Mouse (Mus musculus) urinary bladder, adult 2 months (tissue): ENCODE results near the gene Cdk2ap2. TPM values are rescaled to one million over a fixed set of nuclear protein-coding genes. Genes with fewer than 3 reads are reported as not detected.
"Not testable (repeated sequence)": the region's sequence is repeated elsewhere in the genome, so short reads cannot be mapped to it uniquely, and the experiment has no call there.

Source experiments
- DNase-seq: peaks from one replicate; pipeline ENCODE4 v3.0.0; 2022; ENCODE audit warnings: low spot score
- polyA plus RNA-seq: library from polyadenylated mRNA; depleted of rRNA; stranded (reverse); fragments of >200 nt; gene quantifications from 2 replicates; pipeline ENCODE4 v1.2.3, GENCODE M21; 2012

Gene Cdk2ap2
- polyA plus RNA-seq, 1 experiment: 89.6 TPM

DNA sequence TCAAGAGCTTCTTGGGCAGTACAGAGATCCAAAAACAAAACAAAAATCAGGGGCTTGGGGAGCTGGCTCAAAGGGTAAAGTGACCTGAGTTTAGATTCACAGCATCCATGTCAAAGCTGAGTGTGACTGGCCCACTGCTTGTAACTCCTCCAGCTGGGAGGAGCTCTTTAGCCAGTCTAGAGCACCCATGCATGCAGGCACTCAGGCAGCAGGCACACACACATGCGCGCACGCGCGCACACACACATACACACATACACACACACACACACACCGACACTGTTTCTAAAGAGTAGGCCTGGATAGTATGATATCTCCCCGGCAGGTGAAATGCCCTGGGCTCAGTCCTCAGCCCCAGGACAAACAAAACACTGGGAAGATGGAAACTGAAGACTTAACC, 20.0 kb downstream of the Cdk2ap2 start:
- no peak for DNase-seq

DNA sequence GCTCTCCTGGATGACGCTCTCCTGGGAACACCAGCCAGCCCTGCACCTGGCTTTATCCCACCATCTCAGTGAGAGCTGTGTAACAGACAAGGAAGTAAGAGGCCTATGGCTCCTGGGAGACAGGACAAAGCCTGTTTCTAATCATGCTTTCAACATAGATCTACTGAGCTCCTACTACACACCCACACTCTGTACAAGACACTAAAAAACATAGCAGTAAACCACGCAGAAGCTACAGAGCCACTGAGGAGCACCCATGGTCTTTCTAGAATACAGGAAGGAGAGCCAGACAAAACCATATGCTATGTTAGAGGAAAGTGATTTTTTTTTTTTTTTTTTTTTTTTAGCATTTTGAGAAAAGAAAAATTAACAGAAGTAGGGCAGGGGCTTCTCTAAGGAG, 21.4 kb downstream of the Cdk2ap2 start:
- DNase-seq: no peak

DNA sequence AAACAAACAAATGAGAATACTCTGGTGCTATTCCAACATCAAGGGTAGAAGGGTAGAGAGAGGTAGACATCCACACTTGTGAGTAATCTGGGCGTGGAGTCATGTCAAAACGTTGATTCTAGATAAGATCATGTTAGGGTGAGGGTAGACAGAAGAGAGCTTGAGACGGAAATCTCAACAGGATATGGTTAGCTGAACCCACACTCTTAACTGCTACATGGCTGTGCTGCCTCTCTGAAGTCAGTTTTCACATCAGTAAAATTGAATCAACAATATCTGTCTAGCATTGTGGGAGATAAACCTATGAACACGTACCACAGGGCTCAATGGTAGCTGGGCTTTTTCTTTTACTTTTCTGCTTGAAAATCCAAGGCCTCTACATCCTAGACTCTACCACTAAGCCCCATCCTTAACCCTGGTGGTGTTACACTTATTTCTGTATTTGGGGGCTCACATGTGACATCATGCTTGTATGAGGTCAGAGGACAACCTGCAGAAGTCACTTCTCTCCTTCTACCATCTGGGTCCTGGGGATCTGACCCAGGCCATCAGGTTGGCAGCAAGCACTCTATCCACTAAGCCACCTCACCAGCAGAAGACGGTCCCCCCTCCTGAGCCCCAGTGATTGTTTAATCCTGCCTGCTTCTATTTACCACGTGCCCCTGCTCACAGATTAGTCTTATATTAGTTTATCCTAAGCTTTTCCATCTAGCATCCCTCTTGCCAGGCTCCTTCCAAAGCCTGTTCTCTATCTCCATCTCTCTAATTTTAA, 22.9 kb downstream of the Cdk2ap2 start:
- no peak for DNase-seq

DNA sequence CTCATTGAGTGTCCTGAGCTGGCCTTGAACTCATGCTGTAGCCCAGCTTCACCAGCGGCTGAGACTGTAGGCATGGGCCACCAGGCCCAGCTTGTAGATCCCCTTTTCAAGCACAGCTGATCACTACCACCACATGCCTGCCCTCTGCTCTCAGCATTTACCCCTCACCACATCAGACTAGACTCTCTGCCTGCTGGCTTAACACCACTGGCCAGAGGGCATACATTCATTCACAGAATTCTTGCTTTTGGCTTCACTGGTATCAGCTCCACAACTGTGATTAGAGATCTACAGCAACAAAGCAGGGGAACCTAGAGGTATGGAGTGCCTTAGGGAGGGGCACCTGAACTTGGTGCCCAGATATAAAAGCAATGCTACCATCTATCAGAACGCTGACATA, 23.5 kb downstream of the Cdk2ap2 start:
- no peak for DNase-seq

DNA sequence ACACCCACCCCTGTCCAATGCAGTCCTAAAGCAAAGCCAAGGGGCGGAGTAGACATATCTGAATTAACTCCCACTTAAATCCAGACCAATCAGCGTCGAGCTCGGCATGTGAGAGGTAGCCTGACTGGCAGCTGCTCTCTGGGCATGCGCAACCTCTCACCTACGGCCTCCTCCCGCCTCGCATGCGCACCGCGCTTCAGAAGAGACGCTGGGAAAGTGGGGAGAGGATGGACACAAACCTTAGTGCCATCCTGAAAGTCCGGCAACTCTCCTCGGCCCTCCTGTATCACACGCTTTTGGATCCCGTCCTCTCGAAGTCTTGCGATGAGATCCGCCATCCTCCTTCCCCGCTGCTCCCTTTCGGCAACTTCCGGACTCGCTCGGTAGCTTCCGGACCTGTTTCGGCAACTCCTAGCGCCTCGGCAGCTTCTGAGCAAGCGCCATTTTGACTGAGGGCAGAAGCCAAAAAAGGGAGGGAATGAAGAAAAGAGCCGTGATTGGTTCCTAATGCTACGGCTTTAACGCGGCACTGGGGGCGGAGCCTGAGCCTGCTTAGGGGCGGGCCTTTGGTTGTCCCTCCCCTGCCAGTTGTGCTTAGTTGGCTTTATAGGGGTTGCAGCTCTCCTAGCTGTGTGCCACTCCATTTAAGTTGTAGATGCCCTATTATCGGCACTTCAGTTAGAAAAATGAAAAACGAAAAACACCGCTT, 24.3 kb downstream of the Cdk2ap2 start:
- peak; percentile 90 for DNase-seq

DNA sequence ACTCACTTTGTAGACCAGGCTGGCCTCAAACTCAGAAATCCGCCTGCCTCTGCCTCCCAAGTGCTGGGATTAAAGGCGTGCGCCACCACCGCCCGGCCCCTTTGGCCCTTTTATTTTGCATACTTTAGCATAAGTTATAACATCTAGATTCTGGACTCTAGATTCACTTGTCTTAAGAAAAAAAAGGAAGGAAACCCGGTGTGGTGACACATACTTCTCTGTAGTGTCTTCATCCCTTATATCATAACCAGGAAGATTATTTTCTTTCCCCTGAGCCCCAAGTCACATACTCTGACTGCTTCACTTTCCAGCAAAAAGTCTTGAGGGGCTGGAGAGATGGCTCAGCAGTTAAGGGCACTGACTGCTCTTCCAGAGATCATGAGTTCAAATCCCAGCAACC, 24.9 kb downstream of the Cdk2ap2 start:
- not testable (repeated sequence) for DNase-seq

DNA sequence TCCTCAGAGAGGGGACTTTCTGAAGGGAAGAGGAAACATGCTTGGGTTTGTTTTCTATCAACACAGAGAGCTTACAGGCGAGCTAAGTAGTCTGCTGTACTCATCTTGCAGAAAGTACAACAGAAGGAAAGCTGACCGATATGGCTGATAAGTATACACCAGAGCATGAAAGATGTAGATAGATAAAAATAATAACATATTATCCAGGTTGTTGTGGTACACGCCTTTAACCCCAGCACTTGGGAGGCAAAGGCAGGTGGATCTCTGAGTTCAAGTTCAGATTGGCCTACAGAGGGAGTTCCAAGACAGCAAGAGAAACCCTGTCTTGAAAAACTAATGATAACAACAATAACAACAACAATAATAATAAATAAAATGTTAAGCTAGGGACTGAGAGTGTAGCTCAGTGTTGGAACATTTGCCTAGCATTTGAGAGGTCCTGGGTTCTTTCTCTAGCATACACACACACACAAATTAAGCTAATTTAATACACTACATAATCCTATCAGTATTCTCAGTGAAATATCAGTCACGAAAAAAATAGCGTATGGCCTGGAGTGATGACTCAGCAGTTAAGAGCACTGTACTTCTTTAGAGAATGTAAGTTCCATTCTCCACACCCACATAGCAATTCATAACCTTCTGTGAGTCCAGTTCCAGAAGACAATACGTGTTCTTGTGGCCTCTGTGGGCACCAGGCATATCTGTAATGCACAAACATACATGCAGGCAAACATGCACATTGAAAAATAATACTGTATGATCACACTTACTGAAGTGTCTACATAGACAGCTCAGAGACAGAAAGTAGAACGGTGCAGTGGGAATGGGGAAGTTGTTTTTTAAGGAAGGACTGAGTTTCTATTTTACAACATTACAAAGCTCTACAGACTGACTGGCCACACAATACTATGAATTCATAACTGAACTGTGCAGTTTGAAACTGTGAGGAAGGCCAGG, 25.7 kb downstream of the Cdk2ap2 start:
- DNase-seq: no peak

DNA sequence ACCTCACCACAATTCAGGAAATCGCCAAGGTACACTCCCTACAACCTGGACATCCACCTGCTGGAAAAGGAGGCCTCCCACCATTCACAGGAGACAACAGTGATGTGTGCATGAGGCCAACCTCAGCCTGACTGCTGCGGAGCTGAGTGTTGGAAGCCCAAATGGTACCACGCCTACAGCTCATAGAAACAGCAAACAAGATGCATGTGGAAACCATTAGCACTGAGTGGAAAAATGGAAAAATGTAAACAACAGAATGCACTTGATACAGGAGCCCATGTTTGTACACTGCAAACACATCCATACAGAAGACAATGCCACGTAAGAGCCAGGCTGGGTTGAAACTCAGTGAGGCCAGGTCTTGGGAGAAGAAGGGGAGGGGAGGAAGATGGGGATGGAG, 27.4 kb downstream of the Cdk2ap2 start:
- DNase-seq: no peak

DNA sequence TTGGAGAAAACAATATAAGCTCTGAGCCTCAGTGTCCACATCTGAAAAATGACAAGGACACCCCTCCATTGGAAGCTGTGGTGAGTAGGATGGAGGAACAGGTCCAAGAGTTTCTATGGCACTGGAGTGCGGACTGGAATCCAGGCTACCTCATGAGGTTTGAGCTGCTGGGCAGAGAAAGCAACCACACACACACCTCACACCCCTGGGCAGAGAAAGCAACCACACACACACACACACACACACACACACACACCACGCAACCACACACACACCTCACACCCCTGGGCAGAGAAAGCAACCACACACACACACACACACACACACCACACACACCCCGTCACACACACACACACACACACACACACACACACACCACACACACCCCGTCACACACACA, 28.3 kb downstream of the Cdk2ap2 start:
- not testable (repeated sequence) for DNase-seq

DNA sequence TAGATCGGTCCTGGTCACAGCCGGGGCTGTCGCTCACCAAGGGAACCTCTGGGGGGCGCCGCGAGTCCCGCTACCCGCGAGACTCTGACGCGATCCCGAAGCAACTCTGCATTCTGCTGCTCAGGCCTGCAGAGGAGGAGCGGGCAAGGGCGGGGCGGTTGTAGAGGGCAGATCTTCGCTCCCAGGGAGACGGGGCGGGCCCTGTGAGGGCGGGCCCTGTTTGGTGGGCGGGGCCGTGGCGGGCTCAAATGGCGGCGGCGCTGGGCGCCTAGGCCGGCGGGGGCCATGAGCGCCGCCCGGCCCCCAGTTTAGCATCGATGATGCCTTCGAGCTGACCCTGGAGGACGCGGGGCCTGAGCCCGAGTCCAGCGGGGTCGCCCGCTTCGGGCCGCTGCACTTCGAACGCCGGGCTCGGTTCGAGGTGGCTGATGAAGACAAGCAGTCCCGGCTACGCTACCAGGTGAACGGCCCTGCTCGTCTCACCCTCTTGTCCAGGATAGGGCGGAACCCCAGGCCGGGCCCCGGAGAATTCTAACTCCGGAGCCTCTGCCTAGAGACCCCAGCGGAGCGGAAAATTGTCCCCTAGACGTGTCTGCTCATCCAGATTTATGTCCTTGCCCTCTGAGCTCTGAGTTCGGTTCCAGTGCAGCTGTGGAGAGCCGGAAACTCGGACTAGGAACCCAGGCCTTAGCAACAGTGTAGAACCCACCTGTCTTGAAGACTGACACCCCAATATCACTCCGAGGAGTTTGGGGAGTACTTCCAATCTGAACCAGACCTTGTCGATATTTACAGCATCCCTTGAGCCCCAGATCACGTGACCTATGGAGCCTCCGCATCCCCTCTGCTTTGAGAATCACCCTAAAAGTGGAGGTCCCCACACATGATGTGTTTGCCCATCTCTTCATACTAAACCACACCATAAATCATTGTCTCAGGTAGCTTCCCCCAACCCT, 29.0 kb downstream of the Cdk2ap2 start, which contains the start of gene Aip:
TSS of gene Aip (minus strand) at position 118 of the 956 bp plus-strand sequence.
- peak; percentile 94 for DNase-seq

DNA sequence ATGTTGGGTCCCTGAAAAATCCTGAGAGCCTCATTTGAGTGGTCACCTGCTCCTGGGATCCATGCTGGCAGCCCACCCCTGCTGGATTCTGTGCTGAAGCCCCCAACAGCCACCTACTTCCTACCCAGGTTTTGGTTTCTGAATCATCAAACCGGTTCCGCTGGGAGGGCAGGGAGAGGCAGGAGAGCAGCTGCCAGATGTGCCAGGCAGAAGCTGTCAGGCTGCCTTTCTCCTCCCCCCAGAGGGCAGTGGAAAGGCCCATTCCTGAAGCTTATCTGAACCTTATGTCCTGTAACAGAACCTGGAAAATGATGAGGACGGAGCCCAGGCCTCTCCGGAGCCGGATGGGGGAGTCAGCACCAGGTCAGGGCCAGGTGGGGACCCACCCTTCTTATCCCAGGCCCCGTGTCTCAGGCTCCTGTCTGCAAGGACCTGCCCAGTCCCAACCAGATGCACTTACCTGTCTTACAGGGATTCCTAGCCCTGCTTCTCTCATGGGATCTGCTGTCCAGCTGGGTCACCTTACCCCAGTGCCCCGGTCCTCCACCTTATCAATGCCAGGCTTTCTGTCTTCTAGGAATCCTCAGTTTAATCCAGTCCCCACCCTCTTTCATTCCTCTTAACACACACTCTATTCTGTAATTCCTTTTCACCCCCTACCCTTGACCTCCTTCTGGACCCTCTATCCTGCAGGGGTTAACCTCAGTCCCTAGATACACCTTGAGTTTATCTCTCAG, 29.9 kb downstream of the Cdk2ap2 start:
- no peak for DNase-seq

DNA sequence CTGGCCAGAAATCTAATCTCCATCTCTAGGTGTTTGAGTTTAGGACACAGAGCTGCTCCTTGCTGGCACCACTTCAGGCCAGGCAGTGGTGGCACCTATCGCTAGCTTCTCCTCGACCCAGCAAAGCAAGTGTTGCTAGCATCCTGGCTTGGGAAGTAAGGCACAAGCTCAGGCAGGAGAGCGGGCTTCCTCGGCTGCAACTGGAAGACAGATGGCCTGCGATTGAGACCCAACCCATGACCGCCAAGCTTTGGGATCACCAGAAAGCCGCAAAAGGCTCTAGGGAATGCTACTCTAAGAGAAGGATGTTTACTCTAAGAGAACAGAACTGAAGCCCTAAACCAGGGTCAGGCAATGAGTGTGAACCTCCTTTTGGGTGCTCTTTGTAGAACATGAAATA, 32.5 kb downstream of the Cdk2ap2 start:
- DNase-seq: no peak

DNA sequence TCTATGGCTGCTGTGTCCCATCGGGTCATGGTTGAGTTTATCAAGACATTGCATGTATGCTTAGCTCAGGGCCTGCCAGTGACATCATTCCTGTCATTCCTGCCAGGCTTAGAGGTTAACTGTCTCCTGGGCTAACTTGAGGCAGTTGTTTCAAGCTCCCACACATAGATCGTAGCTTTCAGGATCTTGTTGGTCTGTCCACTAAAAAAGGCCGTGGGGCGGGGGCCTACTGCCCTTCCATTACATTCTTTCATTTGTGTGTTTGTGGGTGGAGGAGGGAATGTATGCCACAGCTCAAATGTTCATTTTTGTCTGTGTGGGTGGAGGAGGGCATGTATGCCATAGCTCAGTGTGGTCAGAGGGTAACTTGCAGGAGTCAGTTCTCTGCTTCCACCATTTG, 33.1 kb downstream of the Cdk2ap2 start:
- no peak for DNase-seq

DNA sequence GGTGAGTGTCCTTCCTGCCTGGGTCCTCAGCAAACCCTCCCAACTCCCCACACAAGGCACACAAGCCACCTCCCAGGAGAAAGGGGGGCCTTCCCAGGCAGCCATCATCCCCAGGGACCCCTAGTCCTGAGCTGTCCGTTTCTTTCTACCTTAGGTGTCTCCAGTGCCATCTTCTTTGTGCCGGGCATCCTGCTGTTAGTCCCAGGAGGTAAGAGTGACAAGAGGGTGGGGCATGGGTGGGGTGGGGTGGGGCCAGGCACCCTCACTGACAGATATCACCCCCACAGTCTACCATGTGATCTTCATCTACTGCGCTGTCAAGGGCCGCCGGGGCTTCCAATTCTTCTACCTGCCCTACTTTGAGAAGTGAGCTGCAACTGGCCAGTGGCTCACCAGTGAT, 34.1 kb downstream of the Cdk2ap2 start:
- DNase-seq: no peak

DNA sequence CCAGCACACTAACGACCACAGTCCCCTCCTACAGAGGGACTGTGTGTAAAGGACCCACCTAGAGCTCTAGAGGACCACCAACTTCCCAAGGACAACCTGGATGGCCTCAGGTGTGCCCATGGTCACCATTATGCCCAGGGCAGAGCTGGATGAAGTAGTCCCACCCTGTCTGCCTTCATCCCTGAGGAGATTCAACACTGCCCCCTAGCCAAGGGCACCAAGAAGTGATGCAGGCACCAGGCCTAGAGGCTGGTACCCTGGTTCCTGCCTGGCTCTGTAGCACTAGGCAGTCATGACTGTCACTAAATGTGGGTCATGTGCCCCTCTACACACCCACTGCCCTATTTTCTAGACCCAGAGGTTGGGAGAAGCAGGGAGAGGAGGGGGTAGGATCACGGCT, 34.8 kb downstream of the Cdk2ap2 start:
- no peak for DNase-seq

DNA sequence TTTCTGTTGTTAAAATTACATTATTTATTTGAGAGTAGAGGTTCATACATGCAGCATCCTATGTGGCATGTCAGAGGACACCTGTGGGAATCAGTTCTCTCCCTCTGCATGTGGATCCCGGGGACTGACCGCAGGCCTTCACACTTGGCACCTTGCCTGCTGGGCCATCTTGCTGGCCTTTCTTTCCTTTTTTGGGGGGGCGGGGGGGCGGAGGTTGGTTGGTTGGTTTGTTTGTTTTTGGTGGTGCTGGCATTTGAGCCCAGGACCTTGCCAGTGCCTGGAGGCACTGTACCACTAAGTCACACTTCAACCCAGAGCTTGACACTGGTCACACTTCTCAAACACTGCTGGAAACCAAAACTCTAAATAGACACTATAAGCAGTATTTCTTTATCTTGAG, 37.4 kb downstream of the Cdk2ap2 start:
- DNase-seq: no peak

DNA sequence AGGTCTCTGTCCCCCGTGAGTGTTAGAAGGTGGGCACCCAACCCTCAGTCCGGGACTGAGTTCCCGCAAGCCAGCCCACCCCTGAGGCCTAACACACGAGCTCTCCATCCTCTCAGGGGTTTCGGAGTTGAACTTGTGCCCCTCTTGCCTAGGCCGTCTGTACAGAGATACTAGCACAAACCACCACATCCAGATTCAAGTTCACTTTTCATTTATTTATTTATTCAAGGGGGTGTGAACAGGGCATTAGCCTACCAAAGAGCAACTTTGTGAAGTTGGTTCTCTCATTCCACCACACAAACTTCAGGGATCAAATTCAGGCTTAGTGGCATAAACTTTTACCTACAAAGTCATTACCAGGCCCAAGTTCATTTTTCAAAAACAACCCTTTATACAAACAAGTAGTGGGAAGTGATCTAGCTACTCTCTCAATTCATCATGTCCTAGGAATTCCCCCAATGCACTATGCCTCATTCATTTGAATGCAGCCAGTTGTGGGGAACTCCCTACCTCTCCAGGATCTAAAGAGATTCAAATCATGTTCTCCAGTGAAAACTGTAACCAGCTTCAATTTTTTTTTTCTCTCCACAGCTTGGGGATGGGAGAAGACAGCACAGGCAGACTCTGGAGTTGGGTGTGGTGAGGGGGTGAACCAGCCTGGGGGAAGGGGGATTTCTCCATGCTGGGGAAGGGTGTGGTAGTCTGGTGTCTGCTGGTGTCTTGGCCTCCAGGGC, 38.4 kb downstream of the Cdk2ap2 start:
- not testable (repeated sequence) for DNase-seq

DNA sequence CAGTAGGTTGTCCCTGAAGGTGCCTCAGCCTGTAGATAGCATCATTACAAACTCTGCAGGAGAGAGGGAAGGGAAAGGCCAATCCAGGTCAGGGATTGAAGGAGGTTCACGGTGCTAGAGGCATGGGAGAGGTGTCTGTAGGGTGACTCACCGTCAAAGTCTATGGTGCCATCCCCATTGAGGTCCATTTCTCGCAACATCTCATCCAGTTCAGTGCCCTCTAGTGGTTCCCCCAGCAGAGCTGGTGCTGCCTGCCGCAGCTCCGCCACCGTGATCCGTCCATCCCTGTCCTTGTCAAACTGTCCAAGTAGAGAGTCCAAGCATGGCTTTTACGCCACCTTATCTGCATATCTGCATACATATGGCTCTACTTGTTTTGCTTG, 39.0 kb downstream of the Cdk2ap2 start:
- DNase-seq: not testable (repeated sequence)

DNA sequence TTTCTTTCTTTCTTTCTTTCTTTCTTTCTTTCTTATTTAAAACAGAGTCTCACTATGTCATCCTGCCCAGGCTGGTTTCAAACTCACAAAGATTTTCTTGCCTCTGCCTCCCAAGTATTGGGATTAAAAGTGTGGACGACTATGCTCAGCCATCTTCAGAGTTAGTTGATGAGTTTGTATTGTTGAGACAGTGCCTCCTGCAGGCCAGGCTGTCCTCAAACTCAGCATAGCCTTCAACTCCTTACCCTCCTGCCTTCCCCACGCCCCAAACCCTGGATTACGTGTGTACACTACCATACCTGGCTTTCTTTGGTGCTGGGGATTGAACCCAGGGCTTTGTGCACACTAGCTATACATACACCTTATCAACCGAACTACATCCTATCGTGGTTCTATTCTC, 39.5 kb downstream of the Cdk2ap2 start:
- no peak for DNase-seq

DNA sequence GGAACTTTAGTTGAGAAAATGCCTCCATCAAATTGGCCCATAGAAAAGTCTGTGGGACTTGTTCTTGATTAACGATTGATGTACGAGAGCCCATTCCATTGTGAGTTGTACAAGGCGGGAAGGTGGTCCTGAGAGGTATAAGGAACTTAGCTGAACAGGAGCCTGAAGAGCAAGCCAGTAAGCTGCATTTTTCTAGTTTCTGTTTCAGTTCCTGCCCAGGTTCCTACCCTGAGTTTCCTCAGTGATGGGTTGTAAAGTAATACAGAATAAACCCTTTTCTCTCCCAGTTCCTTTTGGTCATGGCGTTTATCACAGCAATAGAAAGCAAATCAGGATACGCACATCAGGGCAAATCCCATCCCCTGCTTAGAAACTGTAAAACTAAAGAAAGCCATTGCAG, 40.9 kb downstream of the Cdk2ap2 start:
- no peak for DNase-seq
